20 mouse cellular contexts compared by ENCODE assay signal in the genomic region with DNA sequence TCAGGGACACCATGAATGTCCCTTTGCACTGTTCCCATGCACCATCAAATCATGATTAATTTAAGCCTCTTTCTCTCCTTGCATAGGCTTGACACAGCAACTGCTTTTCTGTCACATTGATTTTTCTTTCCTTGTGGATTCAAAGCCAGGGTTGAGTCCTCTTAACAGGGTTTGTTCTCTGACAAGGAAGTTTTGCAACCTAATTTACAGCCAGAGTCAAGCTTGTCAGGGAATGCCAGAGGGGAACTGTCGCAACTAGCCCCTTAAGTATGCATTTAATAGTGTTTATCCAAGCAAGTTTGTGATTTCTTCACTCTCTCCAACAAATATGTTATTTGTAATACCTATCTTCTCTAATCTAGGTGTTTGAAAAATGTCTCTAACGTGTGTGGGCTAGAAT.
DNase-seq lines count a peak whose midpoint lies in the region; ATAC-seq and TF ChIP-seq lines count a peak whose summit lies in the region.
"Had no signal": no experiment of that assay in that cellular context is flagged by ENCODE, and none has a peak within 500 bp of the region (broad histone marks: within the 10 kb centered on the region; RNA-seq: fewer than 3 reads in every experiment).

No protein-coding gene starts in this region.

- H3K9ac ChIP-seq in hindbrain, postnatal 0 days (replicated peaks; ENCODE audit: low read length): no peak overlapping the region
- no peak overlapping the region for H3K9ac ChIP-seq in hindbrain, embryonic 11.5 days (ENCODE audit: low read depth, low read length)
- H3K9ac ChIP-seq in lung, embryonic 14.5 days: no peak overlapping the region
- H3K9ac ChIP-seq in stomach, embryonic 16.5 days (ENCODE audit: low read length): no peak overlapping the region
- H3K9ac ChIP-seq: forebrain, postnatal 0 days; limb, embryonic 13.5 days; liver, postnatal 0 days had no signal

- no peaks in the 10 kb centered on the region for H3K27me3 ChIP-seq in hindbrain, postnatal 0 days (ENCODE audit: insufficient read depth, low read length)
- no peaks in the 10 kb centered on the region for H3K27me3 ChIP-seq in hindbrain, embryonic 11.5 days (ENCODE audit: control insufficient read depth, insufficient read depth, low read length)
- H3K27me3 ChIP-seq in lung, embryonic 14.5 days (ENCODE audit: insufficient read depth, low read length): no peaks in the 10 kb centered on the region
- H3K27me3 ChIP-seq in stomach, embryonic 16.5 days (ENCODE audit: control insufficient read depth, insufficient read depth, low read length): no peaks in the 10 kb centered on the region
- H3K27me3 ChIP-seq: limb, embryonic 13.5 days had no signal

- H3K9me3 ChIP-seq in hindbrain, postnatal 0 days (ENCODE audit: low read length): no peaks in the 10 kb centered on the region
- no peaks in the 10 kb centered on the region for H3K9me3 ChIP-seq in hindbrain, embryonic 11.5 days (ENCODE audit: control insufficient read depth, low read length)
- no peaks in the 10 kb centered on the region for H3K9me3 ChIP-seq in lung, embryonic 14.5 days (ENCODE audit: low read depth, low read length)
- H3K9me3 ChIP-seq in stomach, embryonic 16.5 days (replicated peaks; ENCODE audit: control insufficient read depth, low read length): no peaks in the 10 kb centered on the region
- H3K9me3 ChIP-seq: G1E; heart, embryonic 10.5 days; limb, embryonic 13.5 days had no signal

- no peak for ATAC-seq in hindbrain, postnatal 0 days
- ATAC-seq in hindbrain, embryonic 11.5 days (ENCODE audit: low FRiP score): no peak
- no peak for ATAC-seq in lung, embryonic 14.5 days (ENCODE audit: insufficient read depth)
- ATAC-seq in stomach, embryonic 16.5 days (ENCODE audit: insufficient read depth, low FRiP score): no peak
- ATAC-seq: forebrain, postnatal 0 days; inflammation-experienced regulatory T-cells, adult 6 months; liver, postnatal 0 days had no signal

- no peaks in the 10 kb centered on the region for H3K4me1 ChIP-seq in hindbrain, postnatal 0 days (ENCODE audit: insufficient read depth, low read length)
- no peaks in the 10 kb centered on the region for H3K4me1 ChIP-seq in hindbrain, embryonic 11.5 days (replicated peaks; ENCODE audit: control insufficient read depth, insufficient read depth, low read length)
- peaks cover 4% of the 10 kb centered on the region; the same call in 1 of the 2 replicates for H3K4me1 ChIP-seq in lung, embryonic 14.5 days (ENCODE audit: insufficient read depth)
- 0 out of 2 replicates have a peak, but pooled peaks cover 2% of the 10 kb centered on the region for H3K4me1 ChIP-seq in stomach, embryonic 16.5 days (ENCODE audit: control insufficient read depth, insufficient read depth, low read length)
- H3K4me1 ChIP-seq: heart, embryonic 10.5 days; limb, embryonic 13.5 days had no signal

- no peaks in the 10 kb centered on the region for H3K36me3 ChIP-seq in hindbrain, postnatal 0 days (ENCODE audit: insufficient read depth, low read length)
- H3K36me3 ChIP-seq in hindbrain, embryonic 11.5 days (ENCODE audit: control insufficient read depth, insufficient read depth, low read length): no peaks in the 10 kb centered on the region
- H3K36me3 ChIP-seq in lung, embryonic 14.5 days (ENCODE audit: insufficient read depth): no peaks in the 10 kb centered on the region
- no peaks in the 10 kb centered on the region for H3K36me3 ChIP-seq in stomach, embryonic 16.5 days (ENCODE audit: control insufficient read depth, insufficient read depth, low read length)
- H3K36me3 ChIP-seq: G1E; heart, embryonic 10.5 days; limb, embryonic 13.5 days had no signal

- no peak overlapping the region for H3K27ac ChIP-seq in hindbrain, postnatal 0 days
- H3K27ac ChIP-seq in hindbrain, embryonic 11.5 days (ENCODE audit: low read depth, low read length): no peak overlapping the region
- no peak overlapping the region for H3K27ac ChIP-seq in lung, embryonic 14.5 days (ENCODE audit: low read depth)
- peak overlapping the region; percentile 12; the same call in 1 of the 2 replicates for H3K27ac ChIP-seq in stomach, embryonic 16.5 days (ENCODE audit: low read length)
- H3K27ac ChIP-seq: heart, embryonic 10.5 days; limb, embryonic 13.5 days had no signal

- TF ChIP-seq CTCF in hindbrain, postnatal 0 days (IDR thresholded peaks at IDR 0.05; ENCODE audit: low read depth): no peak
- no peak for TF ChIP-seq CTCF in lung, embryonic 14.5 days (IDR thresholded peaks at IDR 0.05; ENCODE audit: low read depth)

- DNase-seq in hindbrain, postnatal 0 days (ENCODE audit: low spot score): peak; percentile 3
- no peak for DNase-seq in hindbrain, embryonic 11.5 days (ENCODE audit: low spot score)
- DNase-seq in urinary bladder, postnatal 14 days (ENCODE audit: low spot score): peak; percentile 20
- no peak for DNase-seq in urinary bladder, postnatal 10 days (ENCODE audit: low spot score)
- DNase-seq in lung, embryonic 14.5 days: peak; percentile 7
- DNase-seq in embryo, embryonic 11 days: no peak
- no peak for DNase-seq in T-cell, adult 2 months (ENCODE audit: low spot score)
- DNase-seq: cerebellum, adult 8-10 months; forebrain, postnatal 0 days; gastrocnemius, postnatal 10 days; heart, postnatal 14 days; kidney, postnatal 14 days; liver, postnatal 0 days; right cerebral cortex, postnatal 25 days; thymus, adult 18-20 months had no signal

- H3K4me3 ChIP-seq in hindbrain, postnatal 0 days (ENCODE audit: low read length): no peak overlapping the region
- H3K4me3 ChIP-seq in hindbrain, embryonic 11.5 days (ENCODE audit: low read depth, low read length): no peak overlapping the region
- no peak overlapping the region for H3K4me3 ChIP-seq in lung, embryonic 14.5 days (ENCODE audit: low read depth, low read length)
- no peak overlapping the region for H3K4me3 ChIP-seq in stomach, embryonic 16.5 days (replicated peaks; ENCODE audit: low read length)
- H3K4me3 ChIP-seq: heart, embryonic 10.5 days; limb, embryonic 13.5 days had no signal

- no peak overlapping the region for H3K4me2 ChIP-seq in hindbrain, postnatal 0 days (ENCODE audit: low read depth, low read length)
- H3K4me2 ChIP-seq in hindbrain, embryonic 11.5 days (replicated peaks; ENCODE audit: low read depth, low read length): no peak overlapping the region
- no peak overlapping the region for H3K4me2 ChIP-seq in lung, embryonic 14.5 days
- no peak overlapping the region for H3K4me2 ChIP-seq in stomach, embryonic 16.5 days (ENCODE audit: low read depth, low read length)
- H3K4me2 ChIP-seq: limb, embryonic 13.5 days had no signal

- 58% methylated on average over 2 of the region's 2 CpGs for WGBS in hindbrain, postnatal 0 days
- WGBS in hindbrain, embryonic 11.5 days: 70% methylated on average over 2 of the region's 2 CpGs
- WGBS in lung, embryonic 14.5 days: 28% methylated on average over 2 of the region's 2 CpGs
- 37% methylated on average over 2 of the region's 2 CpGs for WGBS in stomach, embryonic 16.5 days

Comparison
In these comparisons a context has a peak if more than half of its experiments do, and no peak if none do; other contexts are left out.
1. DNase-seq: peak in hindbrain, postnatal 0 days (single experiment), urinary bladder, postnatal 14 days (single experiment) and lung, embryonic 14.5 days (single experiment); none in hindbrain, embryonic 11.5 days (single experiment), urinary bladder, postnatal 10 days (single experiment), embryo, embryonic 11 days (single experiment) and T-cell, adult 2 months (single experiment).